30 mouse cellular contexts compared by ENCODE assay signal in the genomic region with DNA sequence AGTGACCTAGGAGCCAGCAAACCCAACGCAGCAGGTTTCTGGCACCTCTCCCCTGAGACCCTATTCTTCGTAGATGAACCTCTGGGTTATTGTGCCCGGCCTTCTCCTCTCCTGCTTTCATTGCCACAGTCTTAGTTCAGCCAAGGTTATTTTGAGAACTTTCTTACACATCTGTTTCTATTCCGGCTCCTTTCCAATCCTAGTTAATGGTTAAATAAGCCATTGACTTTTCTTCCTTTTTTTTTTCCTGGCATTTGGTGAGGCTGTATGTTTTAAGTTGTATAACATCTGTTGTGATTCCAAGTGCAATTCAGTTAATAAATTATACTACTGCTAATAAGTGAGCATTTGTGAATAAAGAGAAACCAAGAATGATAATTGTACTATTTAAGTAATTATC. TPM values are rescaled to one million over a fixed set of nuclear protein-coding genes. Genes with fewer than 3 reads are reported as not detected.
DNase-seq lines count a peak whose midpoint lies in the region; ATAC-seq lines count a peak whose summit lies in the region.
"Had no signal": no experiment of that assay in that cellular context is flagged by ENCODE, and none has a peak within 500 bp of the region (broad histone marks: within the 10 kb centered on the region; RNA-seq: fewer than 3 reads in every experiment).

No protein-coding gene starts in this region.

- 71% methylated on average over 4 of the region's 4 CpGs for WGBS in kidney, embryonic 16.5 days

- no peak overlapping the region for H3K4me2 ChIP-seq in kidney, embryonic 16.5 days (replicated peaks; ENCODE audit: low read depth, low read length)
- H3K4me2 ChIP-seq: embryonic facial prominence, embryonic 15.5 days; heart, embryonic 11.5 days; hindbrain, embryonic 12.5 days; hindbrain, embryonic 15.5 days had no signal

- ATAC-seq in kidney, embryonic 16.5 days (ENCODE audit: low FRiP score, low TSS enrichment), result no peak
- ATAC-seq: CD4-positive, CD25-positive, alpha-beta regulatory T cell, adult 4 months; forebrain, embryonic 14.5 days; forebrain, postnatal 0 days had no signal

- H3K9me3 ChIP-seq in kidney, embryonic 16.5 days (ENCODE audit: low read length), result no peaks in the 10 kb centered on the region
- H3K9me3 ChIP-seq: embryonic facial prominence, embryonic 15.5 days; hindbrain, embryonic 12.5 days; hindbrain, embryonic 15.5 days had no signal

- no peaks in the 10 kb centered on the region for H3K27me3 ChIP-seq in kidney, embryonic 16.5 days (ENCODE audit: insufficient read depth, low read length)
- H3K27me3 ChIP-seq: embryonic facial prominence, embryonic 15.5 days; hindbrain, embryonic 12.5 days; hindbrain, embryonic 15.5 days had no signal

- no peaks in the 10 kb centered on the region for H3K36me3 ChIP-seq in kidney, embryonic 16.5 days (ENCODE audit: insufficient read depth, low read length)
- H3K36me3 ChIP-seq: embryonic facial prominence, embryonic 15.5 days; hindbrain, embryonic 12.5 days; hindbrain, embryonic 15.5 days had no signal

- H3K4me3 ChIP-seq in kidney, embryonic 16.5 days (ENCODE audit: low read length), result no peak overlapping the region
- H3K4me3 ChIP-seq: embryonic facial prominence, embryonic 15.5 days; gastrocnemius, adult 2 months; hindbrain, embryonic 12.5 days; hindbrain, embryonic 15.5 days had no signal

- DNase-seq in kidney, adult 18-20 months, result peak; percentile 3
- DNase-seq in kidney, postnatal 10 days, result no peak
- DNase-seq in kidney, adult 9 months, result peak; percentile 62
- DNase-seq in kidney, postnatal 14 days, result peak; percentile 8
- DNase-seq in kidney, postnatal 36 days, result peak; percentile 9 to 64
- DNase-seq: adrenal gland, adult 2 months; adrenal gland, postnatal 14 days; cerebellum, adult 11 months; cerebellum, adult 2 months; cerebellum, adult 9-11 months; cerebellum, postnatal 36 days; embryo, embryonic 11 days; forebrain, postnatal 0 days; gastrocnemius, adult 2 months; gastrocnemius, postnatal 14 days; heart, adult 11 months had no signal

- no peaks in the 10 kb centered on the region for H3K4me1 ChIP-seq in kidney, embryonic 16.5 days (ENCODE audit: insufficient read depth, low read length)
- H3K4me1 ChIP-seq: hindbrain, embryonic 12.5 days; hindbrain, embryonic 15.5 days had no signal

- H3K9ac ChIP-seq in kidney, embryonic 16.5 days (replicated peaks; ENCODE audit: low read length), result no peak overlapping the region
- H3K9ac ChIP-seq: embryonic facial prominence, embryonic 15.5 days; forebrain, postnatal 0 days; hindbrain, embryonic 12.5 days; hindbrain, embryonic 15.5 days had no signal

- H3K27ac ChIP-seq in kidney, embryonic 16.5 days (ENCODE audit: low read length), result no peak overlapping the region
- H3K27ac ChIP-seq: embryonic facial prominence, embryonic 15.5 days; gastrocnemius, adult 2 months; hindbrain, embryonic 12.5 days; hindbrain, embryonic 15.5 days had no signal

RNA-seq across cellular contexts. Expression of a gene that starts 44.0 kb away (rescaled TPM):
- polyA plus RNA-seq in kidney, embryonic 16.5 days (2015; fragmentation: Nextera tagmentation; extraction: Ambion mirVana), result 28.7 and 32.0 TPM in 2 replicates
- polyA plus RNA-seq: CD4-positive, CD25-positive, alpha-beta regulatory T cell, adult 4 months had no signal

RNA-seq across cellular contexts. Expression of a gene that starts 49.6 kb away (rescaled TPM):
- polyA plus RNA-seq in kidney, embryonic 16.5 days (2015; fragmentation: Nextera tagmentation; extraction: Ambion mirVana), result not detected in 2 replicates
- polyA plus RNA-seq: adrenal gland, adult 2 months; C2C12; CD4-positive, CD25-positive, alpha-beta regulatory T cell, adult 4 months; cerebellum, adult 2 months; cortical plate, adult 2 months; embryonic facial prominence, embryonic 11.5 days; embryonic facial prominence, embryonic 15.5 days; forebrain, embryonic 11.5 days; forebrain, embryonic 14.5 days; forebrain, postnatal 0 days; frontal cortex, adult 2 months; heart, embryonic 11.5 days; heart, embryonic 14.5 days; heart, postnatal 0 days; hindbrain, embryonic 12.5 days; hindbrain, embryonic 15.5 days had no signal
